Mouse (Mus musculus) thymus, adult 2 months (tissue): ENCODE data around the gene Eif4e3.

Source experiments
- CTCF ChIP-seq: fragments of 200-500 bp; IDR thresholded peaks from 2 replicates; pipeline ENCODE4 v1.5.1; 2012; ENCODE audit warnings: mild to moderate bottlenecking, control low read depth, low read length, moderate library complexity, borderline replicate concordance; ENCODE audit not compliant: control insufficient read depth, poor library complexity, insufficient read depth; ENCODE audit errors: extremely low read depth
- POLR2A ChIP-seq: fragments of 200-500 bp; IDR thresholded peaks from 2 replicates; pipeline ENCODE4 v1.6.1; 2012; ENCODE audit warnings: mild to moderate bottlenecking, low read length, control low read depth, moderate library complexity; ENCODE audit not compliant: control insufficient read depth, poor library complexity, insufficient read depth; ENCODE audit errors: extremely low read depth

GRCm38 (mm10) chr6:99619964-99620363, 46.6 kb downstream of the Eif4e3 start:
- TF ChIP-seq CTCF (no peak), POLR2A (no peak)
